Mouse (Mus musculus): ENCODE data around the gene Ptprd. TPM values are rescaled to one million over a fixed set of nuclear protein-coding genes. Genes with fewer than 3 reads are reported as not detected.

Ptprd gene
- polyA plus RNA-seq, 1 experiment from 2014 or later, result 30.4 TPM

DNA sequence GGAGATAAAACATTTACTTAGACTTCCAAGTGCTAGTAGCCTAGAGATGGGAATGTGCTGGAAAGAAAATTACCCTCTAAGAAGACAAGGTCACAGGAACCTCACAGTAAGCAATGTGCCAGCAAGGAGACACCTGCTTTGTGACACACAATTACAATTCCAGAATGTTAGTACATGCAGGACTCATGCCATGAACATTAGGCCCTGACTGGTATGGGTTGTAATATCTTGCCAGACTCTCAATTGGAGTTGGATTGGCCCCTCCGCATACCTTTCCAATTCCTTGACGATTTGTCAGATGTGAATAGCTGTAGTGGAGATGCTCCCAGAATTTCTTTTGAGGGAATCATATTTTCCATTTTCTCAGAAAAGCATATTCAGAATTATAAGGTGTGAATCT, 547.0 kb downstream of the Ptprd start:
- H3K27me3 ChIP-seq (ENCODE audit: control insufficient read depth, insufficient read depth, low read length), result no peaks in the 10 kb centered on the region
- H3K9me3 ChIP-seq (ENCODE audit: control insufficient read depth, low read depth, low read length), result no peaks in the 10 kb centered on the region
- no peaks in the 10 kb centered on the region for H3K36me3 ChIP-seq (ENCODE audit: control insufficient read depth, insufficient read depth, low read length)
- no peak overlapping the region for H3K9ac ChIP-seq (replicated peaks; ENCODE audit: low read depth, low read length)
- ATAC-seq (ENCODE audit: insufficient number of reproducible peaks, insufficient read depth, low FRiP score, low read depth), result no peak
- 99% methylated on average over 2 of the region's 2 CpGs for WGBS
- no peak overlapping the region for H3K4me3 ChIP-seq (ENCODE audit: low read depth, low read length)
- H3K4me1 ChIP-seq (ENCODE audit: control insufficient read depth, insufficient read depth, low read length), result no peaks in the 10 kb centered on the region
- no peak overlapping the region for H3K27ac ChIP-seq (ENCODE audit: low read length)
- H3K4me2 ChIP-seq (replicated peaks; ENCODE audit: low read depth, low read length), result no peak overlapping the region

- H3K27ac ChIP-seq (ENCODE audit: low read length), result no peak overlapping the region
- no peaks in the 10 kb centered on the region for H3K36me3 ChIP-seq (ENCODE audit: control insufficient read depth, insufficient read depth, low read length)
- 74% methylated on average over 1 of the region's 1 CpGs for WGBS
- no peaks in the 10 kb centered on the region for H3K9me3 ChIP-seq (ENCODE audit: control insufficient read depth, low read depth, low read length)
- no peaks in the 10 kb centered on the region for H3K27me3 ChIP-seq (ENCODE audit: control insufficient read depth, insufficient read depth, low read length)
- H3K9ac ChIP-seq (replicated peaks; ENCODE audit: low read depth, low read length), result no peak overlapping the region
- no peak overlapping the region for H3K4me2 ChIP-seq (replicated peaks; ENCODE audit: low read depth, low read length)
- no peaks in the 10 kb centered on the region for H3K4me1 ChIP-seq (ENCODE audit: control insufficient read depth, insufficient read depth, low read length)
- ATAC-seq (ENCODE audit: insufficient number of reproducible peaks, insufficient read depth, low FRiP score, low read depth), result no peak
- no peak overlapping the region for H3K4me3 ChIP-seq (ENCODE audit: low read depth, low read length)
Observed at GRCm38 (mm10) chr4:77662309-77662708, 549.5 kb downstream of the Ptprd start.

- Histone ChIP-seq H3K9ac (replicated peaks; ENCODE audit: low read depth, low read length) (no peak overlapping the region), H3K9me3 (ENCODE audit: control insufficient read depth, low read depth, low read length) (no peaks in the 10 kb centered on the region), H3K27me3 (ENCODE audit: control insufficient read depth, insufficient read depth, low read length) (no peaks in the 10 kb centered on the region), H3K36me3 (ENCODE audit: control insufficient read depth, insufficient read depth, low read length) (no peaks in the 10 kb centered on the region), H3K27ac (ENCODE audit: low read length) (no peak overlapping the region), H3K4me3 (ENCODE audit: low read depth, low read length) (no peak overlapping the region), H3K4me2 (replicated peaks; ENCODE audit: low read depth, low read length) (no peak overlapping the region), H3K4me1 (ENCODE audit: control insufficient read depth, insufficient read depth, low read length) (no peaks in the 10 kb centered on the region)
- ATAC-seq (ENCODE audit: insufficient number of reproducible peaks, insufficient read depth, low FRiP score, low read depth), result no peak
- WGBS, result 80% methylated on average over 1 of the region's 1 CpGs
Observed at GRCm38 (mm10) chr4:77655669-77656068, 556.1 kb downstream of the Ptprd start.

DNA sequence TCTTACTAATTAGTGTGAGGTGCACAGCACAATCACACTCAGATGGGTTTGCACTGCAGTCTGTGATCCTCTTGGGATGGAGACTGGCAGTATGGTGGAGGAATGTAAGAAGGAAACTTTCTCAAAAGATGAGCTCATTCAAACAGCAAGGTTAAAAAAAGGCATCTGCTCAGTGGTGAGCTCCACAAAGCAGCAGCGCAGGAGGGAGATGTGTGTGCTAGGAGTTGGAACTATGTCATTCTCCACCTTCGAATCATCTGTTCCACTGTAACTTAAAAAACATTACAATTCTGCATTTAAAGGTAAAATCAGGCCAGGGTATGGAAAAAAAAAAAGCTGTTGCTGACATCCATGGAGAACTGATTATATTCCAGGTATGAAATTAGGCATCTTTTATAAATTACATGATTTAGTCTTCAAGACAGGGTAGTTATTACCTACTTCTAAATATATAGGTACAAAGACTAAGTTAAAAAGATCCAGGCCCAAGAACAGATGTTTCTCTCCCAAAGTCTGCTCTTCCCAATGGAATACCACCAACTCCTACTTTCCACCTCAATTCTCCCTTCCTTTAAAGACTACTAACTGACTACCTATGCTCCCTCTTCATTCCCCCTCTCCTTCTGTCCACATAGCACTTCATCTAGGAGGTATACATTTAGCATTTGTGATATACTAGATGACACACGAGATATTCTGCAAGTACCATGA, 562.0 kb downstream of the Ptprd start:
- H3K9me3 ChIP-seq (ENCODE audit: control insufficient read depth, low read depth, low read length), result no peaks in the 10 kb centered on the region
- H3K4me1 ChIP-seq (ENCODE audit: control insufficient read depth, insufficient read depth, low read length), result no peaks in the 10 kb centered on the region
- no peaks in the 10 kb centered on the region for H3K27me3 ChIP-seq (ENCODE audit: control insufficient read depth, insufficient read depth, low read length)
- H3K36me3 ChIP-seq (ENCODE audit: control insufficient read depth, insufficient read depth, low read length), result no peaks in the 10 kb centered on the region
- ATAC-seq (ENCODE audit: insufficient number of reproducible peaks, insufficient read depth, low FRiP score, low read depth), result no peak
- 87% methylated on average over 3 of the region's 3 CpGs for whole genome bisulfite sequencing
- H3K9ac ChIP-seq (replicated peaks; ENCODE audit: low read depth, low read length), result no peak overlapping the region
- no peak overlapping the region for H3K4me2 ChIP-seq (replicated peaks; ENCODE audit: low read depth, low read length)
- H3K27ac ChIP-seq (ENCODE audit: low read length), result no peak overlapping the region
- no peak overlapping the region for H3K4me3 ChIP-seq (ENCODE audit: low read depth, low read length)

GRCm38 (mm10) chr4:77648911-77649310, 562.9 kb downstream of the Ptprd start:
- WGBS, result 79% methylated on average over 2 of the region's 2 CpGs
- Histone ChIP-seq H3K9me3 (ENCODE audit: control insufficient read depth, low read depth, low read length) (no peaks in the 10 kb centered on the region), H3K4me2 (replicated peaks; ENCODE audit: low read depth, low read length) (no peak overlapping the region), H3K4me1 (ENCODE audit: control insufficient read depth, insufficient read depth, low read length) (no peaks in the 10 kb centered on the region), H3K27me3 (ENCODE audit: control insufficient read depth, insufficient read depth, low read length) (no peaks in the 10 kb centered on the region), H3K9ac (replicated peaks; ENCODE audit: low read depth, low read length) (no peak overlapping the region), H3K4me3 (ENCODE audit: low read depth, low read length) (no peak overlapping the region), H3K36me3 (ENCODE audit: control insufficient read depth, insufficient read depth, low read length) (no peaks in the 10 kb centered on the region), H3K27ac (ENCODE audit: low read length) (no peak overlapping the region)
- no peak for ATAC-seq (ENCODE audit: insufficient number of reproducible peaks, insufficient read depth, low FRiP score, low read depth)

GRCm38 (mm10) chr4:77647451-77648137, 564.2 kb downstream of the Ptprd start:
- no peak overlapping the region for H3K4me3 ChIP-seq (ENCODE audit: low read depth, low read length)
- no peaks in the 10 kb centered on the region for H3K36me3 ChIP-seq (ENCODE audit: control insufficient read depth, insufficient read depth, low read length)
- no peaks in the 10 kb centered on the region for H3K4me1 ChIP-seq (ENCODE audit: control insufficient read depth, insufficient read depth, low read length)
- 65% methylated on average over 5 of the region's 5 CpGs for WGBS
- ATAC-seq (ENCODE audit: insufficient number of reproducible peaks, insufficient read depth, low FRiP score, low read depth), result no peak
- no peak overlapping the region for H3K4me2 ChIP-seq (replicated peaks; ENCODE audit: low read depth, low read length)
- no peaks in the 10 kb centered on the region for H3K27me3 ChIP-seq (ENCODE audit: control insufficient read depth, insufficient read depth, low read length)
- no peak overlapping the region for H3K9ac ChIP-seq (replicated peaks; ENCODE audit: low read depth, low read length)
- no peak overlapping the region for H3K27ac ChIP-seq (ENCODE audit: low read length)
- H3K9me3 ChIP-seq (ENCODE audit: control insufficient read depth, low read depth, low read length), result no peaks in the 10 kb centered on the region

- no peaks in the 10 kb centered on the region for H3K9me3 ChIP-seq (ENCODE audit: control insufficient read depth, low read depth, low read length)
- H3K4me1 ChIP-seq (ENCODE audit: control insufficient read depth, insufficient read depth, low read length), result no peaks in the 10 kb centered on the region
- ATAC-seq (ENCODE audit: insufficient number of reproducible peaks, insufficient read depth, low FRiP score, low read depth), result no peak
Observed at GRCm38 (mm10) chr4:77644435-77644834, 567.3 kb downstream of the Ptprd start.

GRCm38 (mm10) chr4:77640022-77640421, 571.7 kb downstream of the Ptprd start:
- Histone ChIP-seq H3K36me3 (ENCODE audit: control insufficient read depth, insufficient read depth, low read length) (no peaks in the 10 kb centered on the region), H3K27me3 (ENCODE audit: control insufficient read depth, insufficient read depth, low read length) (no peaks in the 10 kb centered on the region), H3K27ac (ENCODE audit: low read length) (no peak overlapping the region), H3K4me2 (replicated peaks; ENCODE audit: low read depth, low read length) (no peak overlapping the region), H3K9me3 (ENCODE audit: control insufficient read depth, low read depth, low read length) (no peaks in the 10 kb centered on the region), H3K4me1 (ENCODE audit: control insufficient read depth, insufficient read depth, low read length) (no peaks in the 10 kb centered on the region), H3K4me3 (ENCODE audit: low read depth, low read length) (no peak overlapping the region), H3K9ac (replicated peaks; ENCODE audit: low read depth, low read length) (no peak overlapping the region)
- ATAC-seq (ENCODE audit: insufficient number of reproducible peaks, insufficient read depth, low FRiP score, low read depth), result no peak
- 62% methylated on average over 7 of the region's 7 CpGs for WGBS

More at GRCm38 (mm10) chr4:77644435-77644834, 567.3 kb downstream of the Ptprd start:
- Histone ChIP-seq H3K27ac (ENCODE audit: low read length) (no peak overlapping the region), H3K9ac (replicated peaks; ENCODE audit: low read depth, low read length) (no peak overlapping the region), H3K4me3 (ENCODE audit: low read depth, low read length) (no peak overlapping the region), H3K27me3 (ENCODE audit: control insufficient read depth, insufficient read depth, low read length) (no peaks in the 10 kb centered on the region), H3K36me3 (ENCODE audit: control insufficient read depth, insufficient read depth, low read length) (no peaks in the 10 kb centered on the region), H3K4me2 (replicated peaks; ENCODE audit: low read depth, low read length) (no peak overlapping the region)

Data from stomach, embryonic 14.5 days (tissue).